Mouse (Mus musculus): ENCODE measurements around the gene Gm16253. TPM values are rescaled to one million over a fixed set of nuclear protein-coding genes. Genes with fewer than 3 reads are reported as not detected.
A peak's percentile ranks its signal among the peaks of the same experiment; 100 is the strongest.

Gm16253 gene
- polyA plus RNA-seq, 1 experiment from 2014 or later = 2.1 TPM

- ATAC-seq (replicated peaks; ENCODE audit: low FRiP score) = no peak; the same call in 1 of the 2 replicates
Observed at GRCm38 (mm10) chr3:96558159-96558558, 18.6 kb upstream of the Gm16253 start.

GRCm38 (mm10) chr3:96558668-96559196, 18.1 kb upstream of the Gm16253 start:
- no peak for ATAC-seq (replicated peaks; ENCODE audit: low FRiP score)
- Histone ChIP-seq H3K27me3 (no peaks in the 10 kb centered on the region), H3K9ac (peak overlapping the region; percentile 68), H3K4me1 (peaks cover 62% of the 10 kb centered on the region), H3K4me2 (peak overlapping the region; percentile 78), H3K9me3 (replicated peaks) (no peaks in the 10 kb centered on the region), H3K4me3 (replicated peaks) (peak overlapping the region; percentile 63), H3K27ac (peak overlapping the region; percentile 96), H3K36me3 (peaks cover 25% of the 10 kb centered on the region)
- WGBS = 21% methylated on average over 10 of the region's 10 CpGs

More at GRCm38 (mm10) chr3:96558159-96558558, 18.6 kb upstream of the Gm16253 start:
- WGBS = under 1% methylated on average over 17 of the region's 17 CpGs
- H3K27ac ChIP-seq = peak overlapping the region; percentile 96
- peak overlapping the region; percentile 78 for H3K4me2 ChIP-seq
- H3K9me3 ChIP-seq (replicated peaks) = no peaks in the 10 kb centered on the region
- H3K4me3 ChIP-seq (replicated peaks) = peak overlapping the region; percentile 63
- peaks cover 25% of the 10 kb centered on the region for H3K36me3 ChIP-seq
- H3K27me3 ChIP-seq = no peaks in the 10 kb centered on the region
- peak overlapping the region; percentile 68 for H3K9ac ChIP-seq
- peaks cover 61% of the 10 kb centered on the region for H3K4me1 ChIP-seq

- peak overlapping the region; percentile 85 for H3K27ac ChIP-seq
- peaks cover 25% of the 10 kb centered on the region for H3K36me3 ChIP-seq
- peaks cover 70% of the 10 kb centered on the region for H3K4me1 ChIP-seq
- peak overlapping the region; percentile 63 for H3K4me3 ChIP-seq (replicated peaks)
- peak overlapping the region; percentile 78 for H3K4me2 ChIP-seq
- H3K27me3 ChIP-seq = no peaks in the 10 kb centered on the region
- no peaks in the 10 kb centered on the region for H3K9me3 ChIP-seq (replicated peaks)
- peak overlapping the region; percentile 68 for H3K9ac ChIP-seq
- WGBS = 56% methylated on average over 12 of the region's 12 CpGs
- no peak for ATAC-seq (replicated peaks; ENCODE audit: low FRiP score)
Observed at GRCm38 (mm10) chr3:96559398-96559910, 17.3 kb upstream of the Gm16253 start.

GRCm38 (mm10) chr3:96559911-96560850, 16.6 kb upstream of the Gm16253 start:
- H3K4me1 ChIP-seq = peaks cover 73% of the 10 kb centered on the region
- H3K9ac ChIP-seq = peak overlapping the region; percentile 68
- no peaks in the 10 kb centered on the region for H3K27me3 ChIP-seq
- 65% methylated on average over 23 of the region's 23 CpGs for WGBS
- ATAC-seq (replicated peaks; ENCODE audit: low FRiP score) = no peak
- peak overlapping the region; percentile 85 for H3K27ac ChIP-seq
- H3K9me3 ChIP-seq (replicated peaks) = no peaks in the 10 kb centered on the region
- H3K36me3 ChIP-seq = peaks cover 25% of the 10 kb centered on the region
- peak overlapping the region; percentile 78 for H3K4me2 ChIP-seq
- peak overlapping the region; percentile 63 for H3K4me3 ChIP-seq (replicated peaks)

- ATAC-seq (replicated peaks; ENCODE audit: low FRiP score) = no peak
- H3K9ac ChIP-seq = peak overlapping the region; percentile 68
- WGBS = 78% methylated on average over 9 of the region's 9 CpGs
- H3K9me3 ChIP-seq (replicated peaks) = no peaks in the 10 kb centered on the region
- H3K4me3 ChIP-seq (replicated peaks) = peak overlapping the region; percentile 63
- H3K27me3 ChIP-seq = no peaks in the 10 kb centered on the region
- H3K4me2 ChIP-seq = peak overlapping the region; percentile 78
- peaks cover 25% of the 10 kb centered on the region for H3K36me3 ChIP-seq
- H3K4me1 ChIP-seq = peaks cover 67% of the 10 kb centered on the region
- H3K27ac ChIP-seq = peak overlapping the region; percentile 85
Observed at GRCm38 (mm10) chr3:96560881-96561668, 15.7 kb upstream of the Gm16253 start.

- Histone ChIP-seq H3K9me3 (replicated peaks) (no peaks in the 10 kb centered on the region), H3K9ac (no peak overlapping the region; the same call in 1 of the 2 replicates), H3K36me3 (peaks cover 25% of the 10 kb centered on the region), H3K27ac (peak overlapping the region; percentile 85), H3K4me3 (replicated peaks) (peak overlapping the region; percentile 63), H3K4me1 (peaks cover 66% of the 10 kb centered on the region), H3K27me3 (no peaks in the 10 kb centered on the region), H3K4me2 (peak overlapping the region; percentile 78)
- 35% methylated on average over 10 of the region's 10 CpGs for WGBS
- no peak for ATAC-seq (replicated peaks; ENCODE audit: low FRiP score)
Observed at GRCm38 (mm10) chr3:96561946-96562681, 14.7 kb upstream of the Gm16253 start.

GRCm38 (mm10) chr3:96563267-96563666, 13.5 kb upstream of the Gm16253 start:
- H3K9ac ChIP-seq = no peak overlapping the region
- peaks cover 25% of the 10 kb centered on the region for H3K36me3 ChIP-seq
- ATAC-seq (replicated peaks; ENCODE audit: low FRiP score) = no peak
- H3K4me3 ChIP-seq (replicated peaks) = no peak overlapping the region
- no peaks in the 10 kb centered on the region for H3K9me3 ChIP-seq (replicated peaks)
- H3K4me1 ChIP-seq = peaks cover 67% of the 10 kb centered on the region
- H3K27ac ChIP-seq = peak overlapping the region; percentile 90
- H3K4me2 ChIP-seq = no peak overlapping the region
- 91% methylated on average over 8 of the region's 8 CpGs for WGBS
- no peaks in the 10 kb centered on the region for H3K27me3 ChIP-seq

- Histone ChIP-seq H3K36me3 (peaks cover 25% of the 10 kb centered on the region), H3K4me1 (peaks cover 72% of the 10 kb centered on the region), H3K4me3 (replicated peaks) (0 out of 2 replicates have a peak overlapping the region, but pooled peaks have one; percentile 0), H3K27me3 (no peaks in the 10 kb centered on the region), H3K27ac (peak overlapping the region; percentile 90), H3K9ac (peak overlapping the region; percentile 18; the same call in 1 of the 2 replicates), H3K4me2 (peak overlapping the region; percentile 32), H3K9me3 (replicated peaks) (no peaks in the 10 kb centered on the region)
- 42% methylated on average over 10 of the region's 10 CpGs for WGBS
- peak; percentile 36; the same call in 1 of the 2 replicates for ATAC-seq (replicated peaks; ENCODE audit: low FRiP score)
Observed at GRCm38 (mm10) chr3:96563911-96564632, 12.7 kb upstream of the Gm16253 start.

GRCm38 (mm10) chr3:96564633-96565032, 12.2 kb upstream of the Gm16253 start:
- Histone ChIP-seq H3K27me3 (no peaks in the 10 kb centered on the region), H3K9me3 (replicated peaks) (no peaks in the 10 kb centered on the region), H3K4me3 (replicated peaks) (0 out of 2 replicates have a peak overlapping the region, but pooled peaks have one; percentile 0), H3K4me2 (peak overlapping the region; percentile 32), H3K4me1 (peaks cover 68% of the 10 kb centered on the region), H3K27ac (peak overlapping the region; percentile 90), H3K9ac (peak overlapping the region; percentile 18; the same call in 1 of the 2 replicates), H3K36me3 (peaks cover 19% of the 10 kb centered on the region)
- peak; percentile 27; the same call in 1 of the 2 replicates for ATAC-seq (replicated peaks; ENCODE audit: low FRiP score)
- WGBS = 18% methylated on average over 7 of the region's 7 CpGs

GRCm38 (mm10) chr3:96565105-96565504, 11.7 kb upstream of the Gm16253 start:
- H3K36me3 ChIP-seq = peaks cover 15% of the 10 kb centered on the region

More at GRCm38 (mm10) chr3:96565105-96565504, 11.7 kb upstream of the Gm16253 start:
- H3K4me1 ChIP-seq = peaks cover 66% of the 10 kb centered on the region
- H3K9me3 ChIP-seq (replicated peaks) = no peaks in the 10 kb centered on the region
- H3K27me3 ChIP-seq = no peaks in the 10 kb centered on the region
- peak overlapping the region; percentile 90 for H3K27ac ChIP-seq
- WGBS = 82% methylated on average over 3 of the region's 3 CpGs
- no peak overlapping the region for H3K4me3 ChIP-seq (replicated peaks)
- H3K9ac ChIP-seq = no peak overlapping the region
- no peak for ATAC-seq (replicated peaks; ENCODE audit: low FRiP score)
- peak overlapping the region; percentile 32; the same call in 1 of the 2 replicates for H3K4me2 ChIP-seq
